Mouse (Mus musculus) kidney, postnatal 14 days (tissue): Measurements from ENCODE around the gene Phlpp1.
"Not testable (repeated sequence)": the region's sequence is repeated elsewhere in the genome, so short reads cannot be mapped to it uniquely, and the experiment has no call there.

Experiments used
- DNase-seq: peaks from one replicate; pipeline ENCODE4 v3.0.0; 2022; ENCODE audit warnings: mixed read lengths

The Phlpp1 gene

GRCm38 (mm10) chr1:106257176-106257575, 85.6 kb downstream of the Phlpp1 start:
- peak; percentile 41 for DNase-seq

DNA sequence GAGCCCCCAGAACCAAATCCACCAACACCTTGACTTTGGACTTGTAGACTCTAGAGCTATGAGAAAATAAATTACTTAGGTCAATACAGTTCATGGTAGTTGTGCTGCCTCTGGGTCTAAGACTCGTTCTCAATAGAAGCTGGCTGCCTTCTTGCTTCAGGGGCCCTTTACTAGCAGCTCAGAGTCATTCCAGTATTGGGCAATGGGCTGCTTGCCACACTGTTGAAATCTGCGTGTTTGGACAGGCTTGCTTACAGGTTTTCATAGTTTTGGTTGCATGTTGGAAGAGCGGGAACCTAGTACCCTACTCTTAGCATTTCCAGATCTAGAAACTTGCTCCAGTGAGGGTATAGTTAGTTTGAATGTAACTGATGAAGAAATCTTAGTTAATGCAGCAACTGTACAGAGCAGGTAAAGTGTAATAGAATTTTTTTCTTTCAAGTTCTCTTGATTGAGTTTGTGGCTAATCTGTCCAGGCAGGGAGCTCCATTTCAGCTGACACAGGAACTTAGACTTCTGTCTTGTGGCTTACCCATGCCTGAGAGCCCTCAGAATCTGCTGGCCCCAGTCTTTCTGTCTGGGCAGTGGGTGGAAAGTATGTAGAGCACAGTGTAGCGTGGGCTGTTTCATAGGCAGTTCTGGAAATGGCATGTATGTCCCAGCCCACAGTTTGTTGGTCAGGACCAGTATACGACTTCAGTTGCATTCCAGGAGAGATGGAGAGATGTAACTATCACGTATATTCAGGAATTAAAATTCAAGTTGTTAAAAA, 96.7 kb downstream of the Phlpp1 start:
- DNase-seq: no peak

GRCm38 (mm10) chr1:106269337-106269736, 97.8 kb downstream of the Phlpp1 start:
- no peak for DNase-seq

DNA sequence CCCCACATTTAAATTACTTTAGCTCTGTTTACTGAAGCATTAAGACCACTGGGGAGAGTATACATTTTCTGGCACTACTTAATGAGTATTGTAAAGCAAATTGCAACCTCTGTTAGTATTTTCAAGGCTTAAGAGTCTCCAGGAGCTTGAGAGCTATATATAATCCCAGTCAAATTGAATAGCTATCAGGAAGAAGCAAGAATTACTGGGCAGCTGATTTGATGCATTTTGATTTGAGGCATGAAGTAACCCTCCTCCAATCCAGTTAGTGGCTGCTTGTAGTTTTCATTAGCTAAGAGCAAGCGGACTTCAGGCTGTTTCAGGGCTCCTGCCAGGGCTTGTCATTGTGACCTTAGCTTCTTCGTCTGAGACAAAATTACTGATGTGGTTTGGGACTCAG, 101.4 kb downstream of the Phlpp1 start:
- no peak for DNase-seq

- DNase-seq: no peak
Observed at GRCm38 (mm10) chr1:106273801-106274200, 102.2 kb downstream of the Phlpp1 start.

DNA sequence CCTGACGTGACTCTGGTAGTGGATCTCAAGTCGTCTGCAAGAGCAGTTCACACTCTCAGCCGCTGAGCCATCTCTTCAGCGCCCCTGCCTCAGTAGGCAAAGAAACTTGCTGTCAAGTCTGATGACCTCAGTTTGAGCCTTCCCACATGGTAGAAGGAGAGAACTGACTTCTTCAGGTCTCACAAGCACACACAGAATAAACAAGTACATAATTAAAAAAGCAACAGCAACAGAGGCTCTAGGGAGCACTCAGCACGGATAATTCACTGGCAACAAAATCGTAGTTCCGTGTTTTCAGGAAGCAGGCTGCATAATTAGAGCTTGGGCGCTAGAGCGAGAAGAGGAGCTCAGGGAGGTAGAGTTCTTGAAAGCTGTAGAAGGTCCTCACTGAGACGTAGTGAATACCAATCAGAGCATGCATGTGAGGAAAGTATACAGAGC, 103.0 kb downstream of the Phlpp1 start:
- no peak for DNase-seq

GRCm38 (mm10) chr1:106275142-106275541, 103.6 kb downstream of the Phlpp1 start:
- DNase-seq: no peak

DNA sequence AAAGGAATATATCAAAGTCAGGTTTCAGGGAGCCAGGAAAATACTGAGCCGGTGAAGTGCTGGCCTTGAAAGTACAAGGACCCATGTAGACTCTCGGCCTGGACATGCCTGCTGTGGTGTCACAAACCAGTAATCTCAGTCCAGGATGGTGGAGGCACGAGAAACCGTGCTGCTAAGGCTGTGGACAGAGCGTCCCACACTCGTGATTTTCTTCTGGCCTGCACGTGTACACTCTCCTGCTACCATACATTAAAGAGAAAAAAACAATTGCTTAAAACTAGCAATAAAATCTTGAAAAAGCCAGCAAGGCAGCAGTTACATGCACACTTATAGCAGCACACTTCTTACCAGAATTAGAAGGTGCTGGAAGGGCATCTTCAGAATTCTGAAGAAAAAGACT, 104.2 kb downstream of the Phlpp1 start:
- no peak for DNase-seq

GRCm38 (mm10) chr1:106276824-106277223, 105.3 kb downstream of the Phlpp1 start:
- DNase-seq: no peak

DNA sequence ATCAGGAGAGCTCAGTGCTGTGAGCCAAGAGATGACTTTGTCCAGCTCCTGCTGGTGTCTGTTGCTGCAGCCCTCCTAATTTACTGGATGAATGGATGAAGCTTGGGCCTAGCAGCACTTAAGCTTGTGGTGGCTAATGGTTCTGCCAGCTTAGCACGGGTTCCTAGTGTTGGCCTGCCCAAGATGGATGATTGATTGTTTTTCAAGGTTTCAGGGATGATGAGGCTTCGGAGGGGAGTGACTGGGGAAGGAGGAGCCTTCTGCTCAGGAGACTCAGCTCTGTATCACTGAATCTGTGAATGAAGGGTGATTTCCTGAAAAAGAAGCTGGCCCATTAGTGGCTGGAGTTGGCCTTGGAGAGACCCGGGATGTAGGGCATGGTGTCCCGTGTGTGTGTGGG, 105.7 kb downstream of the Phlpp1 start:
- no peak for DNase-seq

DNA sequence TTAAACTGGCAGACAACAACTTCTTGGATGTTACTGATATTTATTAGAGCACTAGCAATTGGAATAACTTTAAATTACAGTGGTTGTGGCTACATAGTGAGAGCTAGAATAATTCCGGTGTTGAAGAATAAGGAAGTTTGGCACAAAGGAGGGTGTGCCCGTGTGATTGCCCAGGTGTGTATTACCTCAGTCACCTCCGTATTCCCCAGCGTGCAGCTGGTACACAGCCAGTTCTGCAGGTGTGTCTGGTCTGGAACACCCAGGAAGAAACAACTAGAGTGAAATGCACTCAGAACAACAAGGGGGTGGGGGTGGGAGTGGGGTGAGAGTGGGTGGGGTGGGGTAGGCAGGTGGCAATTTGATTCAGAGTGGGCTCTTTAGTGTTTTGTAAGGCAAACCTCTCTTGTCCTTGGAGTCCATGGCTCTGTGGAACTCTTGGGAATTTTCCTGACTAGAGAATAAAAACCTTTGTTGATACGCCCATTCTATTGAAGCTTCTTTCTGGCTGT, 107.1 kb downstream of the Phlpp1 start:
- no peak for DNase-seq

- no peak for DNase-seq
Observed at GRCm38 (mm10) chr1:106279404-106280123, 108.0 kb downstream of the Phlpp1 start.

GRCm38 (mm10) chr1:106280171-106280913, 108.8 kb downstream of the Phlpp1 start:
- DNase-seq: peak; percentile 42

GRCm38 (mm10) chr1:106286815-106287214, 115.3 kb downstream of the Phlpp1 start:
- no peak for DNase-seq

DNA sequence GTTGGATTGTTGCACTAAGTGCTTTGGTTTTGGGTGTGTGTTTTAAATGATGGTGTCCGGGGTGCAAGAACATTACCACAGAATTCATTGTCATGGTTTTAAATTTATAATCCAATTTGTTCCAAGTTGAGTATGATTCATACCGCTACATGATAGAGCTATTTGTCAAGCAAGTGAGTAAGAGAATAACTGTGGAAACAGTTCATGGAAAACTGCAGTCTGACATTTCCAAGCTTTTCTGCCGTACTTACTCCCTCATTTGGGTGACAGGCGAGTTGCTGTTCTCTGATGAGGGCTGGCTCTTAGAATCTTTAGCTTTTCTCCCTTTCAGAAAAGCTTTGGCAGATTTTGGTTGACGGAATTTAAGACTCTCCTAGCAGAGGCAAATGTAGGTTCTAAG, 117.5 kb downstream of the Phlpp1 start:
- no peak for DNase-seq

GRCm38 (mm10) chr1:106289580-106289979, 118.0 kb downstream of the Phlpp1 start:
- DNase-seq: no peak

DNA sequence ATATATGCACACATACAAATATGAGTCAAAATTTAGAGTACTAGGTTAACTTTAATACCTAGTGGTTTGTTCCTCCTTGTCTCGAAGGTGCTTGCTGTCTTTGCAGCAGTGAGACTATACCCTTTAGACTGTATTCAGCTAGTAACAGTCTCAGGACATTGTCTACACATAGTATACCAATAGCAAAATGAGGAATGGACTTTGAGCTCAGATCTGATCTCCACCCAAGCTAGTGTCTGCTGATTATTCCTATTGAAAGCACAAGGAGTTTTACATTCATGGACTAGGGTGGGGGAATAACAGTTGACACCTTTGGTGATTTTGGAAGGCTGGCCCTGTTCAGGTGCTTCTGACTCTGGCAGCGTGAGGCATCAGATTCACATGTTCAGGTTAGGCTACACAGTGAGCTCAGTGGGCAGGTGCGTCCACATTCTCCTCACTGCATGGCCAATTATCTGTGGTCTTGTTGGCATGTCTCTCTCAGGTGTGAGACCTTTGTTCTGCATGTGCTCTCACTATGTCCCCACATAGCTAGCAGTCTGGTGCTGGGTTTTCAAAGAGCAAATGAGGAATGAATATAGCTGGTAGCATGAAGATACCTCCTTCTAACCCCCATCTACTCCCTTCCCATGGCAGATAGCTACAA, 138.0 kb downstream of the Phlpp1 start:
- DNase-seq: no peak

DNA sequence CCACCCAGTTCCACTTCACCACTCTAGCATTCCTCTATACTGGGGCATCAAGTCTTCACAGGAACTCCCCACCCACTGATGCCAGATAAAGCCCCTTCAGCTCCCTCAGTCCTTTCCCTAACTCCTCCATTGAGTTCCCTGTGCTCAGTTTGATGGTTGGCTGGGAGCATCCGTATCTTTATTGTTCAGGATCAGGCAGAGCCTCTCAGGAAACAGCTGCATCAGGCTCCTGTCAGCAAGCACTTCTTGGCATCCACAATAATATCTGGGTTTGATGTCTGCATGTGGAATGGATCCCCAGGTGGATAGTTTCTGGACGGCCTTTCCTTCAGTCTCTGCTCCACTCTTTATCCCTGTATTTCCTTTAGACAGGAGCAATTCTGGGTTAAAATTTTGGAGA, 138.7 kb downstream of the Phlpp1 start:
- peak; percentile 16 for DNase-seq

DNA sequence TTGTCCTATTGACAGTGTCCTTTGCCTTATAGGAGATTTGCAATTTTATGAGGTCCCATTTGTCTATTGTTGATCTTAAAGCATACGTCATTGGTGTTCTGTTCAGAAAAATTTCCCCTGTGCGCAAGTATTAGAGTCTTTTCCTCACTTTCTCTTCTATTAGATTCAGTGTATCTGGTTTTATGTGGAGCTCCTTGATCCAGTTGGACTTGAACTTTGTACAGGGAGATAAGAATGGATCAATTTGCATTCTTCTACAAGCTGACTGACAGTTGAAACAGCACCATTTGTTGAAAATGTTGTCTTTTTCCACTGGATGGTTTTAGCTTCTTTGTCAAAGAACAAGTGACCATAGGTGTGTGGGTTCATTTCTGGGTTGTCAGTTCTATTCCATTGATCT, 140.3 kb downstream of the Phlpp1 start:
- not testable (repeated sequence) for DNase-seq

GRCm38 (mm10) chr1:106314476-106314875, 142.9 kb downstream of the Phlpp1 start:
- no peak for DNase-seq

DNA sequence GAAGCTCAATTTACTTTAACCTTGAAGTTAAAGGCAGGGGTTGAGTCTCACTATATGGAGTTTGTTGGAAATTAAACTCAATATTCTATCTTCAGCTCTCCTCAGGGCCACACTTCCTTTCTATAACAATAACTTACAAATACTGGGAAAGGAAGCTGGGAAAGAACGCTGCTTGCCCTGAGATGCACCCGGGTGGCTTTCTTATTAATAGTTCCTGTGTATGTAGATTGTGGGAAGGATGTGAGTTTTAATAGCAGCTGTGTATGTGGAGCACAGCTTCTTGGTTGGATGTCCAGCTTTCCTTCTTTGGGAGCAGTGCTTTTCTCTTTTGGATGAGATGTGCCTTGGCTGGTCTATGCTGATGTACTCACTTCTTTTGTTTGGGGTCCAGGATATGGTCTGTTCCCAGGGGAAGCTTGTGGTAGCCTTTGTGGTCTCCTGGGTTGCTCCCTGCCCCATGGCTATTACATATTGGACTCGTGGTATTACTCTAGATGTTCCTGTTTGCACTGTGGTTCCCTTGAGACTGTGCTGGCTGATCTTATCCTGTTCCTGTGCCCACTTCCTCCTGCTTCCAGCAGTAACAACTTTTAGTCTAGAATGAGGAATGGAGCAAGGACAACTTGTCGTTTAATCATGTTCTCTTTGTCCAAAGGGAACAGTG, 145.2 kb downstream of the Phlpp1 start:
- peak; percentile 53 for DNase-seq

DNA sequence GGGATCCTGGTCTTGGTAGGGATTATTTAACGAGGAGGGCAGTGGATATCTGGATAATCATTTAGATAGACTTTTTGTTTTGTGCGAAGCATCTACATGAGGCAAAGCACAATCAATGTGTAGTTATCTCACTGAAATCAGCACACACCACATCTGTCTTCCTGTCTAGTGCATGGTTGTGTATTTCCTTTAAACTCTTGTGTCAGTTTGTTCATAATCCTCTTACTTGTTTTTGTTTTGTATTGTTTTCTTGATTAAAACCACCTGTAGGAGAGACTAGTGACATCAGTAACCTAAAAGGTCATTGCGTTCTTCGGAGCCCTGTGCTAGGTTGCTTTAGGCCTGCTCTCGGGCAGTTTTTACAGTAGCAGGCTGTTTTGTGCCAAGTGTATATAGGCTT, 146.8 kb downstream of the Phlpp1 start:
- no peak for DNase-seq
